Mouse (Mus musculus): ENCODE results near the gene Taco1.

Taco1 gene

GRCm38 (mm10) chr11:106063756-106064155 is 2.1 kb upstream of the Taco1 start:
- DNase-seq (ENCODE audit: low read depth) = no peak

- DNase-seq (ENCODE audit: low read depth) = peak; percentile 25
These were observed 563 bp upstream of the Taco1 start for GRCm38 (mm10) chr11:106065073-106065922.

- DNase-seq (ENCODE audit: low read depth) = peak; percentile 96
These were observed 755 bp downstream of the Taco1 start for GRCm38 (mm10) chr11:106066616-106067015.

- DNase-seq (ENCODE audit: low read depth) = no peak
These were observed 7.9 kb downstream of the Taco1 start for GRCm38 (mm10) chr11:106073774-106074173.

GRCm38 (mm10) chr11:106076321-106076720 is 10.5 kb downstream of the Taco1 start:
- peak; percentile 91 for DNase-seq (ENCODE audit: low read depth)

GRCm38 (mm10) chr11:106083708-106084701 is 18.1 kb downstream of the Taco1 start, which contains the start of gene Map3k3:
Map3k3 (plus strand) TSS chr11:106084613.
- DNase-seq (ENCODE audit: low read depth) = peak; percentile 99

- DNase-seq (ENCODE audit: low read depth) = peak; percentile 76
These were observed 19.2 kb downstream of the Taco1 start for GRCm38 (mm10) chr11:106084911-106085561.

GRCm38 (mm10) chr11:106098223-106098622 is 32.4 kb downstream of the Taco1 start:
- DNase-seq (ENCODE audit: low read depth) = peak; percentile 49

GRCm38 (mm10) chr11:106102866-106103265 is 37.0 kb downstream of the Taco1 start:
- DNase-seq (ENCODE audit: low read depth) = no peak

GRCm38 (mm10) chr11:106106047-106106587 is 40.3 kb downstream of the Taco1 start:
- no peak for DNase-seq (ENCODE audit: low read depth)

GRCm38 (mm10) chr11:106111688-106112087 is 45.8 kb downstream of the Taco1 start:
- DNase-seq (ENCODE audit: low read depth) = no peak

- DNase-seq (ENCODE audit: low read depth) = peak; percentile 28
These were observed 56.4 kb downstream of the Taco1 start for GRCm38 (mm10) chr11:106122221-106122620.

GRCm38 (mm10) chr11:106122736-106123135 is 56.9 kb downstream of the Taco1 start:
- peak; percentile 57 for DNase-seq (ENCODE audit: low read depth)

All from naive thymus-derived CD4-positive, alpha-beta T cell, adult 2 months (primary cell).